Mouse (Mus musculus): ENCODE measurements around the gene Junb.
A peak's percentile ranks its signal among the peaks of the same experiment; 100 is the strongest.

DNA sequence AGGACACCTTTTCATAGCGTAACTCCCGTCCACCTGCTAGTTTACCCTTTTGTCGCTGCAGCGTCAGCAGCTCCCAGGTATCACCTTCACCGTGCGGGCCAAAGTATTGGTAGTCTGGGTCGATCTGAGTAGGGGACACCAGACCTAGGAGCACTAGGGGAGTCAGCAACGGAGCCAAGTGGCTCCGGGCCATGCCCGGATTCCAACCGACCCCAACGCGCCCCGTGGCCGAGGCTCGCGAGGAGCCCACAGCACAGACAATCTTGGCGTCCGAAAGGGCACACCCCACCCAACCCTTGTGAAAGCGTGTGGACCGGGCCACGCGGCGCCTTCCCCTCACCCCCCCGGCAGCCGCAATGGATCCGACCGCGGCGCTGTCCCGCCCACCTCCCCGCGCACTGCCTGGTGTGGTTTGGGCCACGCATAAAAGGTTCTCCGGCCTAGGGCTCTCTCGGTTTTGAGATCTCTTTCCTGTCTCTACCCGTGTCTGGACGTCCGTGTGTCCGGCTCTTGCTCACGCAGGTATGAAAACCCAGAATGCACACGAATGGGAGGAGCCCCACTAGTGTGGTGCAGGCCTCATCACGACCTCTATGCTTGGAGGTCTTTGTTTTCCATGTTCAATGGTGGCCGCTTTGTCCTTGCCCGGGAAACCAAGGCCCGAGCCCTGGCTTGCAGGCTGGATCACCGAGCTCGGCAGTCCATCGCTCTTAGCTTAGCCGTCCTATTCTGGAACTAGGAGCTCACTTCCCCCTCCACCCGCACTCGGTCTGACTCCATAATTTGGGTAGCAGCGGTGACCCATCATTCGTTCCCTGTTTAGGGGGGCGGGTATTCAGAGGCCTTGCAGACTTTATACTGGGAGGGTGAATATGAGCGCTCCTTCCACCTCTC lies 9.0 kb downstream of the Junb start, which contains the start of the genes Gm49661, Prdx2 and Rnaseh2a:
- TF ChIP-seq CTCF (conservative IDR thresholded peaks at IDR 0.05; ENCODE audit: insufficient read depth, insufficient read length, low read depth, low read length) (no peak), POLR2A (IDR thresholded peaks at IDR 0.05; ENCODE audit: low read depth, low read length) (peak; percentile 60)
